Mouse (Mus musculus): ENCODE results near the gene Hnrnpf. TPM values are rescaled to one million over a fixed set of nuclear protein-coding genes. Genes with fewer than 3 reads are reported as not detected.

Hnrnpf gene
- polyA plus RNA-seq, 1 experiment = 316 TPM

DNA sequence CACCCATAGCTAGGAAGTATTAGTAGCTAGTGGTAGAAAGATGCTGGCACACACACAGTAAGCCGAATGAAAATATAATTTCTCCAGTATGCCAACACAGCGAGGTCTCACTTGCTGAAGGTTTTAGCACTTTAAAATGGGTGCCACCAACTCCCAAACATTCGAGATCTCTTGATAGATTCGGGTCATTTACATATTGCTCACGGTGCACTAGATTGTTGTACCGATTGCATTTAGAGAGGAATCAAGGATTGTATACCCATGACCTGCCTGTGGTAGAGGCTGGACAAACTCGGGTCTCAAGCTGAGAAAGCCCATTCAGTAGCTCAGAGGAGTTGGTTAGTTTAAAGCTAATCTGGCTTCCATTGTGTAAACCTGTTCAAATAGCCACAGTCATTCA, 27.8 kb downstream of the Hnrnpf start:
- WGBS = 92% methylated on average over 7 of the region's 7 CpGs
- H3K4me1 ChIP-seq (replicated peaks; ENCODE audit: control insufficient read depth, insufficient read depth, low read length) = no peaks in the 10 kb centered on the region
- no peak for DNase-seq
- TF ChIP-seq CTCF (IDR thresholded peaks at IDR 0.05; ENCODE audit: borderline replicate concordance, control insufficient read depth, extremely low read depth, insufficient read depth, low read length, poor library complexity) (no peak), POLR2A (IDR thresholded peaks at IDR 0.05; ENCODE audit: control insufficient read depth, extremely low read depth, insufficient read depth, low read length, poor library complexity) (no peak)
- H3K27me3 ChIP-seq (ENCODE audit: control insufficient read depth, insufficient read depth, low read length) = no peaks in the 10 kb centered on the region
- no peak overlapping the region for H3K27ac ChIP-seq (ENCODE audit: control insufficient read depth, insufficient read depth, low read length)
- H3K36me3 ChIP-seq (ENCODE audit: control insufficient read depth, insufficient read depth, low read length) = peaks cover 33% of the 10 kb centered on the region
- H3K4me3 ChIP-seq (ENCODE audit: control insufficient read depth, insufficient read depth, low read length) = no peak overlapping the region

DNA sequence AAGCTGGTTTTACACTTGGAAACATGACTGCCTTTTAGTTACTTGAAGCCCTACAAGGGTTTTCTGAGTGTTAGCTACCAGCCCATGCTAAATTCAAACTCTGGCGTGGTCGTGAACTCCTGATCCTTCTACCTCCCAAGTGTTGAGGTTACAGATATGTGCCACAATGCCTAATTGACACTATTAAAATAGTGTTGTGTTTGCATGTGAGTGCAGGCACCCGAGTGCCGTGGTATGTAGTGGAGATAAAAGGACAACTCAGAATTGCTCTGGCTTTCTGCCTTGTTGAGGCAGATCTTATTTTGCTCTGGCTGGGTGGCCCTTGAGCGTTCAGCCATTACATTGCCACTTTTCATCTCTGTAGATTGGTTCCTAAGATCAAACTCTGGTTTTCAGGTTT, 28.6 kb downstream of the Hnrnpf start:
- no peak for TF ChIP-seq POLR2A (IDR thresholded peaks at IDR 0.05; ENCODE audit: control insufficient read depth, extremely low read depth, insufficient read depth, low read length, poor library complexity)
- TF ChIP-seq CTCF (IDR thresholded peaks at IDR 0.05; ENCODE audit: borderline replicate concordance, control insufficient read depth, extremely low read depth, insufficient read depth, low read length, poor library complexity) = no peak
- Histone ChIP-seq H3K27me3 (ENCODE audit: control insufficient read depth, insufficient read depth, low read length) (no peaks in the 10 kb centered on the region), H3K27ac (ENCODE audit: control insufficient read depth, insufficient read depth, low read length) (no peak overlapping the region), H3K4me1 (replicated peaks; ENCODE audit: control insufficient read depth, insufficient read depth, low read length) (no peaks in the 10 kb centered on the region), H3K36me3 (ENCODE audit: control insufficient read depth, insufficient read depth, low read length) (peaks cover 27% of the 10 kb centered on the region), H3K4me3 (ENCODE audit: control insufficient read depth, insufficient read depth, low read length) (no peak overlapping the region)
- no peak for DNase-seq
- WGBS = 94% methylated on average over 5 of the region's 5 CpGs

DNA sequence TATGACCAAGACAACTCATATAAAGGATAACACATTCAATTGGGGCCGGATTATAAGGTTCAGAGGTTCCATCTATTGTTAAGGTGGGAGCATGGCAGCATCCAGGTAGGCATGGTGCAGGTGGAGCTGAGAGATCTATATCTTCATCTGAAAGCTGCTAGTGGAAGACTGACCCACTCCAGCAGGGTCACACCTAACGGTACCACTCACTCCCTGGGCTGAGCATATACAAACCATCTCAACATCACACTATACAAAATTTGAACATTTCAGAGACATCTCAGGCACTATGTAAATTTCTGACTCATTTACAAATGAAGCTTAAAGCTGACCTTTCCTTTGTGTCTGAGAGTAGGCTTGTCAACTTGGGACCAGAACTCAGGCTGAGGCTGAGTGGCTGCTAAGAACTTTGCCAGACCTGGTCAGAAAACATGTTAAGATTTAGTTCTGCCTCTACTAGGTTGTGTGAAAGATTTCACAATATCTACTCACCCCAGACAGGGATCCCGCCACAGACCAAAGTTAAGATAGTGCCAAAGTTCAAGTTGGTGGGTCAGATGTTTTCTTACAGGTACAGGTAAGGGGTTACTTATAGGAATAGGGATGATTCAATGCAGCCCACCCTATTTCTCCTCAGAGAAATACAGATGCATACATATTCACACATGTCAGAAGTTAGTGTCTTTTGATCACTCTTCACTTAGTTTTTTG, 30.0 kb downstream of the Hnrnpf start:
- Histone ChIP-seq H3K36me3 (ENCODE audit: control insufficient read depth, insufficient read depth, low read length) (peaks cover 27% of the 10 kb centered on the region), H3K4me3 (ENCODE audit: control insufficient read depth, insufficient read depth, low read length) (no peak overlapping the region), H3K4me1 (replicated peaks; ENCODE audit: control insufficient read depth, insufficient read depth, low read length) (no peaks in the 10 kb centered on the region), H3K27ac (ENCODE audit: control insufficient read depth, insufficient read depth, low read length) (no peak overlapping the region), H3K27me3 (ENCODE audit: control insufficient read depth, insufficient read depth, low read length) (no peaks in the 10 kb centered on the region)
- DNase-seq = no peak
- 97% methylated on average over 3 of the region's 3 CpGs for WGBS
- TF ChIP-seq POLR2A (IDR thresholded peaks at IDR 0.05; ENCODE audit: control insufficient read depth, extremely low read depth, insufficient read depth, low read length, poor library complexity) (no peak), CTCF (IDR thresholded peaks at IDR 0.05; ENCODE audit: borderline replicate concordance, control insufficient read depth, extremely low read depth, insufficient read depth, low read length, poor library complexity) (no peak)

DNA sequence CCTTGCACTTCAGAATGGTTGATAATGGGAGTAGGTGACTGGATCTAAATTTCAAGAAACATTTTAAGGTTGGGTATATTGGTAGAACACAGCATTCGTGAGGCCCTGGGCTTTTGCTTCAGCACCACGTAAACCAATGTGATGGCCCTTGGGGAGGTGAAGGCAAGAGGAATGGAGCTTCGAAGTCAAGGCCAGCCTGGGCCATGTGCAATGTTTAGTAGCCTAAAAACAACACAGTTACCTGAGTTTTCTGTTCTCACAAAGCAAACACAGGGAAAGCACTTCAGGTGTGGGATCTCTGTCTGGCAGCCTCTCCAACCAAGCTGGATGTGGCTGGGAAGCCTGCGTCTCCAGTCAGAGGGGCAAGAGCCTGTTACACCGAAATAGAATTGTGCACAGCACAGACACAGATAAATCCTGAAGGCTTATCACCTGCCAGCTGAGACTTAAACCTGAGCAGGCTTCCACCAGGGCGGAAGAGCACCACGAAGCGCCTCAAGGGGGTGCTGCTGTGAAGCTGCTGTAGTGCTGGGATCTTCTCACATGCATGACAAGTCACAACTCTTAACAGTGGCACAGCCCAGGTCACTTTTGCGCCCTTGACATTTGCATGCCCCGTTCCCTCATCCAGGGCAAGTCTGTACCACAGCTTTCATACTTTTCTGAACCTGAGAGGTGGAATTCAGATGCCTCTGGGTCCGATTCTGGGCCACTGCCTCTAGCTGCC, 32.4 kb downstream of the Hnrnpf start:
- no peak overlapping the region for H3K27ac ChIP-seq (ENCODE audit: control insufficient read depth, insufficient read depth, low read length)
- peaks cover 6% of the 10 kb centered on the region; the same call in 1 of the 2 replicates for H3K36me3 ChIP-seq (ENCODE audit: control insufficient read depth, insufficient read depth, low read length)
- peaks cover 6% of the 10 kb centered on the region for H3K4me1 ChIP-seq (replicated peaks; ENCODE audit: control insufficient read depth, insufficient read depth, low read length)
- no peaks in the 10 kb centered on the region for H3K27me3 ChIP-seq (ENCODE audit: control insufficient read depth, insufficient read depth, low read length)
- DNase-seq = no peak
- no peak overlapping the region for H3K4me3 ChIP-seq (ENCODE audit: control insufficient read depth, insufficient read depth, low read length)
- TF ChIP-seq CTCF (IDR thresholded peaks at IDR 0.05; ENCODE audit: borderline replicate concordance, control insufficient read depth, extremely low read depth, insufficient read depth, low read length, poor library complexity) (no peak), POLR2A (IDR thresholded peaks at IDR 0.05; ENCODE audit: control insufficient read depth, extremely low read depth, insufficient read depth, low read length, poor library complexity) (no peak)
- 73% methylated on average over 11 of the region's 11 CpGs for WGBS

DNA sequence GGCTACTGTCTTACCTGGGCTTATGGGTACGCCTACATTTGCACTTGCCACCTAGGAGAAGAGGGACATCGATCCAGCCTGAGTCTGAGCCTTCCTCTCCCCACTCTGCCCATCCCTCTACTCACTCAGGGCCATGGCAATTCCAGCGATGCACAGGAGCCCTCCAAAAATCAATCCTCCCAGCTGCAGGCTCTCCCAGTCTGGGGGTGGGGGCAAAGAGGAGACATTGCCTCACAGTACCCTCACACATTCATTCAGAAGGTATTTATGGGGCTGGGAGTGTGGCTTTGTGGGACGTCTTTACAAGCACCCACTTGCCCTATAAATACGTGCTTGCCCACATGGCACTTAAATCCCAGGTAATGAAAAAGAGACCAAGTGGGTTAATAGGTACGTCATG, 34.2 kb downstream of the Hnrnpf start:
- Histone ChIP-seq H3K27me3 (ENCODE audit: control insufficient read depth, insufficient read depth, low read length) (no peaks in the 10 kb centered on the region), H3K27ac (ENCODE audit: control insufficient read depth, insufficient read depth, low read length) (no peak overlapping the region), H3K4me3 (ENCODE audit: control insufficient read depth, insufficient read depth, low read length) (no peak overlapping the region), H3K36me3 (ENCODE audit: control insufficient read depth, insufficient read depth, low read length) (no peaks in the 10 kb centered on the region), H3K4me1 (replicated peaks; ENCODE audit: control insufficient read depth, insufficient read depth, low read length) (peaks cover 6% of the 10 kb centered on the region)
- WGBS = 94% methylated on average over 6 of the region's 6 CpGs
- TF ChIP-seq CTCF (IDR thresholded peaks at IDR 0.05; ENCODE audit: borderline replicate concordance, control insufficient read depth, extremely low read depth, insufficient read depth, low read length, poor library complexity) = no peak
- no peak for TF ChIP-seq POLR2A (IDR thresholded peaks at IDR 0.05; ENCODE audit: control insufficient read depth, extremely low read depth, insufficient read depth, low read length, poor library complexity)
- no peak for DNase-seq

DNA sequence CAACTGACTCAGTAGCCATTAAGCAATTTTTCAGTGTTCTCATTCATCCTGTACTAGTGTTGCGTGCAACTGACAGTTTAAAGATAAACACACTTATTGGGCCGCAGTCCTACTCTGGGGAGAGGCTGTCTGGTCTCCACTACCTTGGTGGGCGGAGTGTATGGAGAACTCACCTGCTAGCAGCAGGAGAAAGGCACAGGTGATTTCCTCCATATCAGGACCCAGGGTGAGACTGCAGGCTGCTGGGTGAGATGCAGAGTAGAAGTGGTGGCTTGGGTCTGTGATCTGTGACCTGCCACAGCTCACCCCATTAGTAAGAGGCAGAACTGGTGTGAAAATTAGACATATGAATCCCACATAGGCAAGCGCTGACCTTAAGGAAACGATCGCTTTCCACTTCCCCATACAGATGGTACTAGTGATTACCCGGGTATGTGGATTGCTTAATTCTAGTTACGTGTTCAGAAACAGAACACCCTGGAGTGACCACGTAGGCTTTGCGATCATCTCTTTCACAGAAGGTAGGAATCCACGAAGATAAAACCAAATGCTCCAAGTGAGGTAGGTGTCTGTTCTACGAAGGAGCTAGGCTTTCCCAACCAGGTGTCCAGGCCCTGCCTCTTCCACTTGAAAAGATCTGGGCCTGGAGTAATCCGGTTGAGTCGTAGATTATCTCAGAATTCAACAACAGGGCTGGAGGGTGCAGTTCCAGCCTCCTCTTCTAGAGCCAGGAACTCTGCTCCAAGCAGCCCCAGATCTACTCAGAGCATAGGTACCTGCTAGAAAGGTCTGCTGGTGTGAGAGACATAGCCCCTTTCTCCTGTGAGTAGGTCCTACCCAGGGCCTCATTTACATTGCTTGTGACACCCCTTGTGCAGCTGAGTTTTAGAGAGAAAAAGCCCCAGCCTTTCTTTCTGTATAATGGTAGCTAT, 35.8 kb downstream of the Hnrnpf start:
- TF ChIP-seq POLR2A (IDR thresholded peaks at IDR 0.05; ENCODE audit: control insufficient read depth, extremely low read depth, insufficient read depth, low read length, poor library complexity) = no peak
- TF ChIP-seq CTCF (IDR thresholded peaks at IDR 0.05; ENCODE audit: borderline replicate concordance, control insufficient read depth, extremely low read depth, insufficient read depth, low read length, poor library complexity) = no peak
- WGBS = 92% methylated on average over 14 of the region's 14 CpGs
- no peak for DNase-seq

More for the DNA sequence above, 35.8 kb downstream of the Hnrnpf start:
- Histone ChIP-seq H3K27ac (ENCODE audit: control insufficient read depth, insufficient read depth, low read length) (no peak overlapping the region), H3K4me1 (replicated peaks; ENCODE audit: control insufficient read depth, insufficient read depth, low read length) (peaks cover 6% of the 10 kb centered on the region), H3K27me3 (ENCODE audit: control insufficient read depth, insufficient read depth, low read length) (no peaks in the 10 kb centered on the region), H3K4me3 (ENCODE audit: control insufficient read depth, insufficient read depth, low read length) (no peak overlapping the region), H3K36me3 (ENCODE audit: control insufficient read depth, insufficient read depth, low read length) (no peaks in the 10 kb centered on the region)

Data from thymus, adult 2 months (tissue).